Mouse (Mus musculus) CH12.LX (cell line): ENCODE results near the gene Ftcd.

Experiments
- CTCF ChIP-seq, 2 experiments: IDR thresholded peaks in 1 of 2; conservative IDR thresholded peaks in 1 of 2; 2 replicates each; pipeline ENCODE4 v1.5.1; 2011 to 2012; ENCODE audit warnings: low read depth in 2 of 2, low read length in 2 of 2, improper control_type of control experiment in 1 of 2, inconsistent platforms in 1 of 2, mild to moderate bottlenecking in 1 of 2, moderate library complexity in 1 of 2
- ETS1 ChIP-seq: conservative IDR thresholded peaks from 2 replicates; pipeline ENCODE4 v1.6.1; 2012; ENCODE audit warnings: low read depth, mild to moderate bottlenecking, inconsistent platforms, low read length, improper control_type of control experiment, moderate library complexity
- HCFC1 ChIP-seq: IDR thresholded peaks from 2 replicates; pipeline ENCODE4 v1.6.1; 2012; ENCODE audit warnings: low read depth, mild to moderate bottlenecking, inconsistent platforms, low read length, improper control_type of control experiment
- MAX ChIP-seq: IDR thresholded peaks from 2 replicates; pipeline ENCODE4 v1.6.1; 2011; ENCODE audit warnings: low read length, improper control_type of control experiment
- MAZ ChIP-seq: IDR thresholded peaks from 2 replicates; pipeline ENCODE4 v1.6.1; 2012; ENCODE audit warnings: low read depth, mild to moderate bottlenecking, inconsistent platforms, low read length, improper control_type of control experiment, moderate library complexity
- POLR2AphosphoS2 ChIP-seq: IDR thresholded peaks from 2 replicates; pipeline ENCODE4 v1.6.1; 2011; ENCODE audit warnings: low read depth, low read length, improper control_type of control experiment
- TCF12 ChIP-seq: IDR thresholded peaks from 2 replicates; pipeline ENCODE4 v1.6.1; 2014; ENCODE audit warnings: low read depth, mild to moderate bottlenecking, inconsistent platforms, low read length, improper control_type of control experiment
- ZKSCAN1 ChIP-seq: IDR thresholded peaks from 2 replicates; pipeline ENCODE4 v1.6.1; 2012; ENCODE audit warnings: low read depth, inconsistent platforms, low read length, improper control_type of control experiment, borderline replicate concordance

- TF ChIP-seq TCF12 (no peak), ZKSCAN1 (no peak), MAX (no peak), ETS1 (no peak), POLR2AphosphoS2 (no peak), CTCF (conservative IDR thresholded peaks at IDR 0.05 in 1 of 2, IDR thresholded peaks at IDR 0.05 in 1 of 2; ENCODE audit: low read depth in 2 of 2, low read length in 2 of 2) (no peak), HCFC1 (no peak), MAZ (no peak)
These were observed 4.4 kb upstream of the Ftcd start for GRCm38 (mm10) chr10:76571070-76571469.
